Mouse (Mus musculus): ENCODE data around the gene Cby3.
A peak's percentile ranks its signal among the peaks of the same experiment; 100 is the strongest.
"Not testable (repeated sequence)": the region's sequence is repeated elsewhere in the genome, so short reads cannot be mapped to it uniquely, and the experiment has no call there.

Cby3 gene

GRCm38 (mm10) chr11:50354162-50354561, at the start of gene Cby3:
TSS of gene Cby3 (plus strand) at chr11:50354462.
- DNase-seq (ENCODE audit: low read depth, low spot score): no peak

GRCm38 (mm10) chr11:50312803-50313202, 41.5 kb upstream of the Cby3 start:
- DNase-seq (ENCODE audit: low read depth, low spot score): no peak

DNA sequence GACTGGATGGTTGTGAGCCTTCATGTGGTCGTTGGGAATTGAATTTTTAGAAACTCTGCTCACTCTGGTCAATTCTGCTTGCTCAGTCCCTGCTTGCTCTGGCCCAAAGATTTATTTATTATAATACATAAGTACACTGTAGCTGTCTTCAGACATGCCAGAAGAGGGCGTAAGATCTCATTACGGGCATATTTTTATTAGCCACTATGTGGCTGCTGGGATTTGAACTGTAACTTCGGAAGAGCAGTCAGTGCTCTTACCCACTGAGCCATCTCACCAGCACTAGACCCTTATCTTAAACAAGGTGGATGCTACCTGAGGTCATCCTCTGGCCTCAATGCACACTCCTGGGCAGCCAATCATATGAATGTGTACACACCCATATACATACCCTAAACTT, 34.9 kb upstream of the Cby3 start:
- not testable (repeated sequence) for DNase-seq (ENCODE audit: low read depth, low spot score)

GRCm38 (mm10) chr11:50321239-50321638, 33.0 kb upstream of the Cby3 start:
- no peak for DNase-seq (ENCODE audit: low read depth, low spot score)

DNA sequence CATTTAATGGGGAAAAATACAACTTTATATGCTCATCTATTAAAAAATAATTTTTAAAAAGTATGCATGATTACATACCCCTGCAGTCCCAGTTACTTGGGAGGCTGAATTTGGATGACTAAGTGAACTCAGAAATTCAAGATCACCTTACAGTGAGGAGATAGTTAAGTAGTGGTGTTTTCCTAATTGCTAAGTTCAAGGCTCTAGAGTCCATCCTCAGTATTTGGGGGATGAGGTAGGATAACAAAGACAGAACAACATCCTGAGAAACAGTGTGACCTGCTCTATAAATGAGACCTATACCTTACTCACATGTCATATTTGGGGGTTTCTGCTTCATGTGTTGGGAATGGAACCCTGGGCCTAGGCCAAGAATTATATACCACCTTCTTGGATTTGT, 31.9 kb upstream of the Cby3 start:
- DNase-seq (ENCODE audit: low read depth, low spot score): no peak

DNA sequence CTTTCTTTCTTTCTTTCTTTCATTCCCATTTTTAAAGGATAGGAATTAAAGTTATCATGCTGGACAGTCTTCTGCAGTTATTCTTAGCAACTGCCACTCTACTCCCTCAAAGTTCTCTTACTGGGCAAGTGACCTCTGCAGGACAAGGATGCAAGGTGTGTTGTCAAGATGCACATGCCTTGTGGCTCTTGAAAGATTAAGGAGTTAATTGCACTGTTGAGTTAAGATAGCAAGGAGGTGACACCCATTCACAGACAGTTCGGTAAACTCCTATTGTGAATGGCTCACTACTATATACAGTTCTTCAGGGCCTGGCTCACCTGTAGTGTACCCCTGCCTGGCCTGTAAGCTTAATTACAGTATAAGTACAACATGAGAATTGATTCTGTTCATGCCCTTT, 30.4 kb upstream of the Cby3 start:
- peak; percentile 4 for DNase-seq (ENCODE audit: low read depth, low spot score)

DNA sequence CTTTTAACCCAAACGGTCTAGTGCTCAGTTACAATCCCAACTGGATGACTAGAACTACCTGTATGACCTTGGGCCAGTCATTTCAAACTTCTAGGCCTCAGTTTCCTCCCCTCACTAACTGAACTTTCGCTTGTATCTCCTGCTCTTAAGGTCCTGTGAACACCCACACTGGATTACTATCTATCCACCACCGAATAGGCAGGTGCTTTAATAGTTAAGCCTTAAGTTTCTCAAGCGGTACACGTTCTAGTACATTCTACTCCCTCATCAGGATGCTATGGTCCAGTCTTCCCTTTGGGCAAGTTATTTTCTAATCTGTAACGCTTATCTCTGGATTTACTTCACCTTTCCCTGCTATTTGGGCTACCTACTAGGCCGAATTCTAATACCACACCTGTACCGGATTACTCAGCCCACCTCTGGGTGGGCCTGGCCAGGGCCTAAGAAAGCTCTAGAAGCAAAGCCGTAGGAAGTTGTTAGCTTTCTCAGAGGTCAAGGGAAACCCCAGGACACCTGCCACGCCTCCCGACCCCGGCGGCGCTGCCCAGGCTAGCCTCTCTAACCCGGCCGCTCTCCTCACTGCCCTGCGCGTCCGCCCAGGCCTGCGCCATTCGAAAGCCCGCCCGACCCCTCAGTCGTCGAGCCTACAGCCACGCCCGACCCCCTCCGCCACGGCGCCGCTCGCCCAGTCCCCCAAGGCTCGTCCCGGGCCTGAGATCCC, 29.4 kb upstream of the Cby3 start:
- DNase-seq (ENCODE audit: low read depth, low spot score): peak; percentile 37

DNA sequence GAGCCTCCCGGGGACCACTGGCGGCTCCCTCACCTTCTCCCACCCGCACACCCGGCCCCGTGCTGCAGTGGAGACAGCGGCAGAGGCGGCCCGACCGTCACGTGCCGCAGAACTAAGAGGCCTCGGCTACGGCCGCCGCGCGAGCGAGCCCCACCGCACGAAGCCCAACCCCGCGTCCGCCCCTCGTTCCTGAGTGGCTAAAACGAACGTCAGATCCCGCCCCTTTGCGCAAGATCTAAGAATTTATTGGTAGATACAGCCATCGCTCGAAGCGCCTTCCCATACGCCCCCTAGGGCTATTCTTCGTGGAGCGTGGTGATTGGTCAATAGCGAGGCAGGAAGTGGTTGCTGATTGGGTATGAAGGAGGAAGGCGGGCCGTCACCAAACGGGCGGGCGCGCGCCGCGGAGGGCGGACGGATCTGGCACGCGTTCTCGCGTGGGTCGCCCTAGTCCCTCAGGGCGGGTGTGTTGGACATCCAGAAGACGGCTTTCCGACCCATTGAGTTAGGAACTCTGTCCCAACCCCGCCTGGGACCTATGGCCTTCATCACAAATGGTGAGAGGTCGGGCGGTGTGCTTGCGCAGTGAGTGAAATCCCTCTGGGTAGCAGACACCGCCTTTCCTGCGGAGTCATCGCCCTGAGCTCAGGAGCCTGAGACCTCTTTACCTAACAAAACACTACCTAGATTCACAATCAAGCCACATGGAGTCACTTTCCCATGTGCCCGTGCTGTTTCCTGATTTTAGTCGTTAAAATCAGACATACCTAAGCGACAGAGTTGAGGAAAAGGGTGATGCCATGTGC, 28.6 kb upstream of the Cby3 start, which contains the start of gene Canx:
Canx (minus strand) TSS at position 178 of the 806 bp plus-strand sequence.
- peak; percentile 98 for DNase-seq (ENCODE audit: low read depth, low spot score)

- DNase-seq (ENCODE audit: low read depth, low spot score): peak; percentile 15
Observed at GRCm38 (mm10) chr11:50326302-50326966, 27.8 kb upstream of the Cby3 start.

GRCm38 (mm10) chr11:50328075-50328625, 26.1 kb upstream of the Cby3 start:
- no peak for DNase-seq (ENCODE audit: low read depth, low spot score)

DNA sequence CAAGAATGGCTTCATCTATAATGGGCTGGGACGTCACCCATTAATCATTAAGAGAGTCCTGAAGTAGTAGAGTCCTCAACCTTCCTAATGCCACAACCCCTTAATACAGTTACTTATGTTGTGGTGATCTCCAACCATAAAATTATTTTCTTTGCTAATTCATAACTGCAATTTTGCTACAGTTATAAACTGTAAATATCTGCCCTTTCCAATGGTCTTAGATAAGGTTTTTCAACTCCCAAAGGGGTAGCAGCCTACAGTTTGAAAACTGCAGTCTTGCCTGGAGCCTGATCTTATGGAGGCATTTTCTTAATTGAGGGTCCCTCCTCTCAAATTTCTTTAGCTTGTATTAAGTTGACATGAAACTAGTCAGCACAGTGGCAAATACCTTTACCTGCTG, 24.9 kb upstream of the Cby3 start:
- no peak for DNase-seq (ENCODE audit: low read depth, low spot score)

DNA sequence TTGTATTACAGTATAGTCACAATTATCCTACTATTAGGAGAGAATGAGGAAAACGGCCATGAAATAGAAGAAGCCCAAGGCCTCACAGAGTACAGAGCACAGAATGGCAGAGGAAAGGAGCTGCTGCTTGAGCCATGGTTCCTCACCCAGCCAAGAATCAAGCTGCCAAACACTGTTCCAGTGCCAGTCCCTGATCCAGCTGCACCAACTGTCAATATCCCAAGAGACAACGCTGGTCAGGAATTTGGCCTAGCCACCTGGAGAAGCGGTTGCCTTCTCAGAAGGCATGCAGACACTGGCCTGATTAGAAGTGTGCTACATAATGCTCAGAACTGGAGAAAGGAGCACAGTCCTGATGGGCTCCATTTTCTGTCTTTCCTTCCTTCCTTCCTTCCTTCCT, 21.1 kb upstream of the Cby3 start:
- no peak for DNase-seq (ENCODE audit: low read depth, low spot score)

GRCm38 (mm10) chr11:50336126-50336525, 18.1 kb upstream of the Cby3 start:
- no peak for DNase-seq (ENCODE audit: low read depth, low spot score)

DNA sequence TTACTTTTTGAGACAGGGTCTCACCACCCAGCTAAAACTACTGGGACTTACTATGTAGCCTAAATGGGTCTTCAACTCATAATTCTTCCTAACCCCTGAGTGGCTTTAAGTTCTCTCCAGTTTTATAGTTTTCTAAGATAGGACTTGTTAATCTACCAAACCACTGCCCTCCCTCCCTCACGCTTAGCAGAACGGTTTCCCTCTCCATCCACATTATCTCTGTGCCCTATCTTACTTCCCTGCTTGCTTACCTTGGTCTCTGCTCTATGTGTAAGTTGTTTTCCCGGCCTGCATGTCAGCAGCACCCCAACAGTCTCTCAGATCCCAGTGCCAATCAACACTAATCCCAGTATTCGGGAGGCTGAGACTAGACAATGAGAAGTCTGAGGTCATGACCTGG, 17.4 kb upstream of the Cby3 start:
- DNase-seq (ENCODE audit: low read depth, low spot score): no peak

DNA sequence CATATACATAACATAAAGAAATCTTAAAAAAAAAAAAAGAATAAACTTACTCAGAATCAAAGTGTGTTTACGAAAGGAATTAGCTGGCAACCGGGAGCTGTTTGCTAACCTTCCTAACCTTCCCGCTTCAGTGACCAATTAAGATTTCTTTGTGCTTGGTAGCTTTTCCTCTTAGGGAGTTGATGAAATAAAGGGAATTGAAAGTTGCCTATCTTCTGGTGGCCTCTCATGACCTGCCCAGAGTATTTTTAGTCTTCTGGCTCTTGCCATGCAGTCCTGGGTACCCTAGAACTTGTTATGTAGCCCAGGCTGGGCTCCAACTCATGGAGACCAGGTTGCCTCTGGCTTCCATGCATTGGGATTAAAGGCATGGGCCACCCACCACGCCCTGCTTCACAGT, 8.8 kb upstream of the Cby3 start:
- no peak for DNase-seq (ENCODE audit: low read depth, low spot score)

DNA sequence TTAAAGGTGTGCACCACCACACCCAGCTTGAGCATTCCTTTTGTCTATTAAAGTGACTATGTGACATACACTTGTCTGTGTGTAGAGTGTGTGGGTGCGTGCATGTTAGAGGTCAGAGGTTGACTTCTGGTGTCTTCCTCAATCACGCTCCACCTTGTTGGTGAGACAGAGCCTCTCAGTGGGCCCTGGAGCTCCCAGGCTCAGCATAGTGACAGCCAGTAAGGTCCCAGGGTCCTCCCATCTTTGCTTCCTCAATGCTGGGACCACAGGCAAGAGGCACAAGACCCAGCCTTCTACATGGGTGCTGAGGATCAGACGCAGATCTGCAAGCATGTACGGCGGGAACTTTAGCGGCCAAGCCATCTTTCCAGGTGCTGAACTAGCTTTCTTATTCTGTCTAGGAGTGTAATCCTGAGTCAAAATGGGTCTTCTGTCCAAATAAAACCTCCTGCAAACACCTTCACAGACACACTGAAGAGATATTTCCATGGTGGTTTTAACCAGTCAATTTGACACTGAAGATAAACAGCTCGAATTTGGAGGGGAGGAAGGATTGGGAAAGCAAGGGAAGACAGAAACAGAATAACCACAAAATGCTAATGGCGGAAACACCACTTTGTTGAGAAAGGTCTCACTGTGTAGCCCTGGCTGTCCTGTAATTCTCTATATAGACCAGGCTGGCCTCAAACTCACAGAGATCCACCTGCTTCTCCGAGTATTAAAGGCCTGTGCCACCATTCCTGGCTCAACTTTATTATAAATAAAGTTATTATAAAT, 7.8 kb upstream of the Cby3 start:
- DNase-seq (ENCODE audit: low read depth, low spot score): no peak

GRCm38 (mm10) chr11:50352177-50352576, 2.1 kb upstream of the Cby3 start:
- no peak for DNase-seq (ENCODE audit: low read depth, low spot score)

- DNase-seq (ENCODE audit: low read depth, low spot score): no peak
Observed at GRCm38 (mm10) chr11:50354851-50355250, 589 bp downstream of the Cby3 start.

DNA sequence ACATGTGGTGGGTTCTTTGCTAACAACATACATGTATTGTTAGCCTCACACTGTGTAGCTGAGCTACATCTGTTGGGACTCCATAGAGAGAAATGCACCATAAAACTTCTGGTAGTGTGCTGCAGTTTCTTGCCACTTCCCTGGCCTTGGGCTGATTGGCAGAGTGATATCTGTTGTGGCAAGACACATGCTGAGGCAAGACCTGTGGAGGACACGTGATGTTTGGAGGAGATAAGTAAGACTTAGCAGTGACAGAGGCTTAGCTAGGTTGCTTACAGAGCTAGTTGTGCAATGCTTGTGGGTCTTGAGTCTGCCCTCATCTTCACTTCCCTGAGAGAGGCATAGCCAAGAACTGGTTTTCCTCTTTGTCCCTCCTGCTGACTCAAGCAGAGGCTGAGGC, 1.1 kb downstream of the Cby3 start:
- no peak for DNase-seq (ENCODE audit: low read depth, low spot score)

DNA sequence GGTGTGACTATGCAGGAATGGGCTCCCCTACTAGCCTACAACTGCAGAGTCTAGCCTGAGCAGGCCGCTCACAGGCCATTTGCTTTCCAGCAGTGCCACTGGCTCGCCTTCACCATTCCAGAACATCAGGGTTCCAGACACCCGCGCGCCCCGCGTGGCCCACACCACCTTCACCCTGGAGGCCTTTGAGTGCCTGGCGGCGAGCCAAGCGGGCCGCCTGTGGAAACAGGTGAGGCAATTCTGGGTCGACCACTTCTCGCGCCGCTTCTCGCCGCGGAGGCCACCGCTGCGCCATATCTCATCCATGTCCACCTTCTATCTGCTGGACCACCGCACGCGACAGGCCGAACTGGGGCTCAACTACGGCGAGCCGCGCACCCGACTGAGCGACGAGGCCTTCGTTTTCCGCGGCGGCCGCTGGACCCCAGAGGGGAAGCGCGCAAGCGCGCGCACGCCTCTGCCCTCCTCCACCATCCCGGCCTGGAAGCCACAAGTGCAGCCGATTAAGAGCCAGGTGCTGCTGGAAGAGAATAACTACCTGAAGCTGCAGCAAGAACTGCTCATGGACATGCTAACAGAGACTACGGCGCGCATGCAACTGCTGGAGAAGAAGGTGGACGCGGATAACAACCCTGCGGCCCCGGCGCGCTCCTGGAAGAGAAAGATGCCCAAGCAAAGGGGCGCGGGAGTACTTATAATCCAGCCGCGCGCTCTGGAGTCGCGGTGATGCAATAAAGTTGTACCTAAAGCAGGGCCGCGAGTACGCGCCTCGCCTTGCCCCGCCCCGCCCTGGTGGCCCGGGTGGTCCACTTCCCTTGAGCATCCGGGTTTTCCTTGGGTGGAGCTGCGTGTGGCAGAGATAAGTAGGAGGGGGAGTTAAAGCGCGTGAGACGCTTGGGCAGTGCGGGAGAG, 4.9 kb downstream of the Cby3 start:
- DNase-seq (ENCODE audit: low read depth, low spot score): no peak

Measured in 3T3-L1 (cell line).